Mouse (Mus musculus) heart, adult 2 months (tissue): ENCODE measurements around the gene Dock2.

Experiments
- CTCF ChIP-seq: fragments of 200-600 bp; IDR thresholded peaks from 2 replicates; pipeline ENCODE4 v1.8.1; 2022; ENCODE audit warnings: antibody characterized with exemption, mild to moderate bottlenecking, moderate library complexity
- EP300 ChIP-seq: fragments of 200-500 bp; IDR thresholded peaks from 2 replicates; pipeline ENCODE4 v1.6.1; 2011; ENCODE audit warnings: low read depth, low read length, control low read depth; ENCODE audit not compliant: insufficient read depth
- POLR2A ChIP-seq: fragments of 200-500 bp; IDR thresholded peaks from 2 replicates; pipeline ENCODE4 v1.6.1; 2011; ENCODE audit warnings: mild to moderate bottlenecking, low read depth, low read length, control low read depth; ENCODE audit not compliant: insufficient read depth

DNA sequence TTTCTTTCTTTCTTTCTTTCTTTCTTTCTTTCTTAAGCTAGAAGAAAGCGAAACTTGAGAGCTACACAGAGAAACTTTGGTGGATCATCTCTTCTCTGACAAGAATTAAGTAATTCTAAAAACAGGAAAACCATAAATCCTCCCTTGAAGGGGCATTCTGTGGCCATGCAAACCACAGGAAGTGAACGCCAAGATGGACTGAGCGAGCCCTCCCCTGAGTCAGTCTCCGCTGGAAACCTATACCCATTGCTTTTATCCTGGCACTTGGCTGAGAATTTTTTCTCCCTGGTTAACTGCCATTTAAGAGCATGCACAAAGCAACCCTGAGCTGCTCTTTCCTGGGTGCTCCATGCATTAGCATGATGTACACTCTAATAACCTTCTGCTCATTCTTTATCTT, 3.7 kb downstream of the Dock2 start:
- no peak for TF ChIP-seq CTCF
- no peak for TF ChIP-seq POLR2A
- TF ChIP-seq EP300, result no peak
